Mouse (Mus musculus): ENCODE measurements around the gene Inpp4b. TPM values are rescaled to one million over a fixed set of nuclear protein-coding genes. Genes with fewer than 3 reads are reported as not detected.

Inpp4b gene
- 36.2 TPM for polyA plus RNA-seq (2014; fragmentation: Illumina TruSeq; extraction: RNeasy Lipid Tissue Mini Kit (QIAGEN cat#74804); ENCODE audit: low read depth, low replicate concordance)

DNA sequence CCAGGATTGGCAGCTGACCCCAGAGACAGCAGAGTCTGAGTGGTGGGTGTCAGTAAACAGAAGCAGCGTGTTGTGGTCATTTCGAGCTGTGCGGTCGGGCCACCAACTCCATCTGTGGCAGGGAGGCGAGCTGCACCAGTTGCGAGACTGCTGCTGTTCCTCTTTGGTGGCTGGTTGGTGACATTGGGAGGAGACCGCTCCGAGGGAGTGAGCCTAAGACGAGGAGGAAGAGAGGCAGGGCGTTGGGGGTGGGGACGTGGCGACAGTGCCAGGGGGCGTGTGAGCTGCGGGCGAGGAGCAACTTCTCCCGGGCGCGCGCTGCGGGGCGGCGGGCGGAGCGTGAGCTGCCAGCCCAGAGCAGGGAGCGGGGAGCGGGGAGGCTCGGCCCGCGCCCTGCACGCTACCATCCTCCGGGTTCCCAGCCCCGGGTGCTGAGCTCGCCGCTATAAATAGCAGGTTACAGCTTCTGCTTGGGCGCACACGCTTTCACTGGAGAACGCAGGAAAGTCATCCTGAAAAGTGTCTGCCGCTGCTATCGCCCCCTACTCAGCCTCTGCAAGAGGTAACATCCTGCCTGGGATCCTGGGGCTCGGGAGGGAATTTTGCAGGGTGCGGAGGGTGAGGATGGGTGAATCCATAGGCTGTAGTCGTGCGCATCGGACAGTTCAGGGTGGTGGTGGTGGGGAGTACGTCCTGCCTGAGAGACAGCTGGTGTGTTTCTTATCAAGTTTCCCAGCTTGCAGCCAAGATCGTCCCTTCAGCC lies at the start of gene Inpp4b:
Inpp4b (plus strand) TSS at position 321 of the 763 bp plus-strand sequence.

All from sigmoid colon, adult 10 weeks (tissue).